ENCODE assay signal across 12 mouse cellular contexts in the genomic region with DNA sequence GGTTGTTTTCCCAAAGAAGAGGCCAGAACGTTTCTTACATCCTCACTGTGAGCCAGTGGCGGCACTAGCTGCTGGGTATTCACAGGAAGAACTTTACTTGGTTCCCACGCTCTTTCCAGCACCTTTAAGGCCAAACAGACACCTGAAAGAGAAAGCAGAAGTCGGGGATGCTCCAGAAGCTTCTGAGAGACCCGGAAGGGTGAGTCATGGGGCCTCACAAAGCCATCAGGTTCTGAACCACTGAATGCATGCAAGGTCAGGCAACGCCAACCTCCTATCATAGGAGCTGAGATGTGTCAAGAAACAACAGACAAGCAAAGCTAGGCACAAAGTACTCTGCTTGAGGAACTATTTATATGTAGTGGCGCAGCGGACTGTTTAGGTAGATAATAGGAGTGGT.
"Had no signal": no experiment of that assay in that cellular context is flagged by ENCODE, and none has a peak within 500 bp of the region (broad histone marks: within the 10 kb centered on the region; RNA-seq: fewer than 3 reads in every experiment).

No protein-coding gene starts in this region.

- H3K9ac ChIP-seq: kidney, embryonic 15.5 days; limb, embryonic 15.5 days; midbrain, embryonic 13.5 days had no signal

- H3K27ac ChIP-seq: kidney, embryonic 15.5 days; left cerebral cortex, adult 2 months; limb, embryonic 15.5 days; midbrain, embryonic 13.5 days had no signal

- H3K36me3 ChIP-seq: kidney, embryonic 15.5 days; limb, embryonic 15.5 days; midbrain, embryonic 13.5 days had no signal

- H3K9me3 ChIP-seq: kidney, embryonic 15.5 days; limb, embryonic 15.5 days; midbrain, embryonic 13.5 days had no signal

- DNase-seq: kidney, adult 18-20 months; kidney, postnatal 14 days; lung, adult 2 months; lung, postnatal 36 days; right cerebral cortex, postnatal 14 days; thymus, adult 2 months; thymus, postnatal 25 days had no signal

- H3K4me3 ChIP-seq: kidney, embryonic 15.5 days; left cerebral cortex, adult 2 months; limb, embryonic 15.5 days; midbrain, embryonic 13.5 days had no signal

- H3K4me2 ChIP-seq: kidney, embryonic 15.5 days; limb, embryonic 15.5 days; midbrain, embryonic 13.5 days had no signal

- H3K27me3 ChIP-seq: midbrain, embryonic 13.5 days had no signal

- ATAC-seq: lung, postnatal 0 days; midbrain, embryonic 13.5 days had no signal
